Mouse (Mus musculus) adrenal gland, adult (tissue): Measurements from ENCODE around the gene Adprhl2.

Experiments used
- DNase-seq, 2 experiments: peaks; one replicate each; pipeline ENCODE4 v3.0.0; 2022 to 2023; ENCODE audit warnings: low spot score in 1 of 2; ENCODE audit not compliant: inconsistent age in 2 of 2

Gene Adprhl2

DNA sequence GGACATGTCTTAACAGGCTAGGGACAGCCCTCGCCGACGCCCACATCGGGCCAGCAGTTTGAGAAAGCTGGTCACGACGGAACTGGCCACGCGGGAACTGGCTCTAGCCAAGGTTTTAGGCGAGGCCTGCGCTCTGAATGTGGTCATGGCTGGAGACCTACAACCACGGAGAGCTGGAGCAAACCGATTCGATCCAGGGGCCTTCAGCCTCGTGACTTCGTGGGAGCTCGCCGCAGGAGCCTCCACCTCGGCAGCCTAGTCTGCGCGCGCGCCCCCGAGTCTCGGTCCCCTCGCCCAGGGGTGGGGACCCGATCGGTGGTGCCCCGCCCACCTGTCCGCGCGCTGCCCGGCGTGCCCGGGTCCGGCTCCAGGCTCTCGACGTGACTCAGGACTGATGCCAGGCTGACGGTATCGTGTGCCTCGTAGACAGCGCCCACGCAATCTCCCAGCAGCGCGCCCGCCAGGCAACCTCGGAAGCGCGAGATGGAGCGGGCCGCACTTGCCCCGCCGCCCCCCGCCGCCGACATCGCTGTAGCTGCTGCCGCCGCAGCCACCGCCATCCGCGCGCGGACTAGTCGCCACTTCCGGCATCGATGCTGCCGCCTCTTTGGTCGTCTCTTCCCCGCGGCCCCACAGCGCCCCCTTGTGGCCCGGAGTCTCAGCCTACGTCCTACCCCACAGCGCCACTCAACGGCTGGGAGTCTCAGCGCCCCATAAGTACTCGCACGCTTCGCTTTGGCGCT is at the start of gene Adprhl2:
TSS of gene Adprhl2 (minus strand) at position 593 of the 743 bp plus-strand sequence.
- DNase-seq: peak; percentile 97 to 100

DNA sequence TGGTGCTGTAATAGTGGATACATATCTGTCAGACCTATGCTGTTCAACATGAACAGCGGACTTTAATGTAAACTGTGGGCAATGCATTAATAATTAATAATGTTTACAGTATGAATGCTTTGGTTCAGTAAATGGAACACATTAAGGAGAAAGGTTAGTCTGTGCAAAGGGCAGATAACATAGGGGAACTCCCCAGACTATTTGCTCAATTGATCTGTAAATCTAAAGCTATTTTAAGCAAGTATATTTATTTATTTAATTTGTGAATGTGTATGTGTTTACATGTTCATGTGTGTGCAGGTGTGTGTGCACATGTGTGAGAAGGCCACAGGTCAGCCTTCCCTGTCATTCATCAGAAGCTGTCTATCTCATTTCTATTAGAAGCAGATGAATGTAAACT is 38.6 kb upstream of the Adprhl2 start:
- DNase-seq: no peak

DNA sequence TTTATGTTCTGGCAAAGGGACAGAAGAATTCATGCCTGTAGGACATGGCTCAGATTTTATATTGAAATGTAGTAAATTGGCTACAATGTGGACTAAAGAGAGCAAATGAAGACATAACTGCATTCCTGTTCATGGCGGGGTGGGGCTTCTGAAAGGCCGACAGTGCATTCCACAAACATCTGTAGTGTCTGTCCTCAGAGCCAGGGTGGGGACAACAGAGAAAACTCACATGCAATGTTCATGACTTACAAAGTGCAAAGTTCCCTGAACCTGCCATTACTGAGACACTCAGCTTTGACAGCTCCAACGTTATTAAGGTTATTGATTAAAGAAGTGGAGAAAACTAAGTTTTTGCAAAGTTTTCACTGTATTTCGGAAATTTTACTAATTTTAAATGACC is 21.9 kb upstream of the Adprhl2 start:
- DNase-seq: no peak

DNA sequence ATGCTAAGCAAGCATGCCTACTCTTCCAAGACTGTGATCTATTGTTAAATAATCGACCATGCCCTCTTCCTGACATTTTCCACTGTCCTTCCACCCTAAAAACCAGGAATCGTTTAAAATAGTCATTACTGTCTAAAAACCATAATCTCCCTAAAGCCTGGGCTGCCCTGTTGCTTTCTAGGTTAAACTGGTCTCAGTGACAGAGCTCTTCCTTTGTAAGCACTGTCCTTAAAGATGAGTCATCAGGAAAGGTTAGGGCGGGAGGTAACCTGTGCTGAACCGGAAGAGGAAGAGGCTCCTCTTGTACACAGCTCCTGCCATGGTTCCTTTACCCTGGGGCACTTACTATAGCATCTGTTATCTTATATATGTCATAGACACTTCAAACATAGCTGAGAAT is 18.0 kb upstream of the Adprhl2 start:
- no peak for DNase-seq

DNA sequence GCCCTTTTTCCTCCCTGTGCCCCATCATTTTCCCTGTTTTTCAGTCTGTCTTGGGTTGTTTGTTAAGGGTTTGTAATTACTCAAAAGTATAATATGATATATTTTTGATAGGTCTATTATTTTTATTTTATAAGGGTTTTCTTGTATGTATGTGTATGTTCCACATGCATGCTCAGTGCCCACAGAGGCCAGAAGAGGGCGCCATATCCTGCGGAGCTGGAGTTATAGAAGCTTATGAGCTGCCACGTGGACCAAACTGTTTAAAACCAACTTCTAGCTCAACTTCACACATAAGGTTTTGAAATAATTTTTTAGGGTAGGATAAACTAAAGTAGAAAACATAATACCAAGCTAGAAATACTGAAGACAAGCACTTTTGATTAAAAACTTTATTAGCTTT is 10.9 kb upstream of the Adprhl2 start:
- DNase-seq: no peak

DNA sequence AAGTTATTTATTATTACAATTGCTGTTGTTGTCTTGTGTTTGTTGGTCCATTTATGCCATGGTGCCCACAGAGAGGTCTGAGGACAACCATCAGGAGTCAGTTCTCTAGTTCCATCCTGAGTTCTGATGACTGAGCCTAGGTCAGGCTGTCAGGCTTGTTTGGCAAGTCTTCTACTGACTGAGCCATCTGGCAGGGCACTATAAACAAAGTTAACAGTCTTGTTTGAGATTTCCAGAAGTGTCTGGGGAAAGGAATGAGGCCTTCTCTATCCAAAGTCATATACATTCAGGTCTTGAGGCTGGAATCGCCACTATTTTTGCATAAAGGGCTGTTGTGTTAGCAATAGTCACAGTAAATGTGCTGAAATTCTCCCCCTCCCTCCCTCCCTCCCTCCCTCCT is 10.2 kb upstream of the Adprhl2 start:
- DNase-seq: no peak

DNA sequence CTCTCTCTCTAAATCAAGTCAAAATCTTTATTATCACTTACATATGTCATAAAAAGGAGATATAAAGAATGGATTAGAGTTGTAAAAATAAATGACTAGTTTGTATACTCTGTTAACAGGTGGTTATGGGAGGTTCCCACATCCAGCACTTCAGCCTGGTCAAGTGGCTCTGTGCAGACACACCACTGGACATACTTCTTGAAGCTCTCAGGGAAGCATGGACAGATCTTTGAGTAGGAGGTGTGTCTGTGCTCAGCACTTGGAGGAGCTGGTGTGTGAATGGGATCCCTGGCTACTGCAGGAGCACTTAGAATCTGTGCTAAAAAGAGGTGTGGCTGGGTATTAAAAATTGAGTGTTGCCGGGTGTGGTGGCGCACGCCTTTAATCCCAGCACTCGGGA is 8.8 kb upstream of the Adprhl2 start:
- DNase-seq: no peak

DNA sequence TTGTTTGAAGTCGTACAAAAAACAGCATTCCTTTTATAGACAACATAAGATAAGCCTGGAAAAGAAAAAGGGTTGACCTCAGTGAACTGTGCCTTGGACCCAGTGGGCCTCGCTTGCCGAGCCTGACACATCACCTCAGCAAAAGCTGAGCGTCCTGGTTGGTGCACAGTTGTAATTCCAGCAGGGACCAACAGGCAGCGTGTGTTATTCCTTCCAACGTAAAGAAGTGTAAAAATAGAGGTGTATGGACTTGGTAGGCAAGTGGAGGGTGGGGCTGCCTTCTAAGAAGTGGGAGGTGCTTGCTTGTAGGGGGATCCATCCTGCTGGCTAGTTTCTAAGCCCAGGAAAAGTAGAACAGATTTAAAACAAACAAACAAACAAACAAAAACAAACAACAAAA is 4.5 kb upstream of the Adprhl2 start:
- no peak for DNase-seq

DNA sequence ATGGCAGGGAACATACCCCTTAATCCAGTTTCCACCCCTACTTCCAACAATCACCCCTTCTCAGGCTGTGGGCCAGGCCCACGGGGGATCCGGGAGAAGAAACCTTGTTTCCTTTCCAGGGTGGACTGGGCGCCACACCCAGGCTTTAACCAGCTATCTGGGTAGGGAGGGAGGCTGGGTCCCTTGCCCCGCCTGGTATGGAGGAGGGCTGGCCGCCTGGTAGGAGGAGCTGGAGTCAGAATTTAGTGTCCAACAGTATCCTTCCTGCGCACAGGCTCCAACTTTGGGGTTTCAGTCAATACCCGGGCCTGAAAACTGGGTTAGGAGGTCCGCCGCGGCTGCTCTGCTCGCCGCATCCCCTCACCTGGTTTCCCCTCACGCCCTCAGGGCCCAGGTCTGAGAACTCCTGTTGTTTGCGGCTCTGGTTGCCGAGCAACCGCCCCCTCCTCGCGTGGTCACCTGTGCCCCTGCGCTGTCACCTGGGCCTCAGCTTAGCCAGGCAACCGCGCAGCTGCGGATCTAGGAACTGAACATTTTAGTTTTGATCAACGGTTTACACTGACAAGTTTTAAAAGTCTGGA is 3.9 kb upstream of the Adprhl2 start, which contains the start of gene Tekt2:
TSS of gene Tekt2 (minus strand) at position 408 of the 581 bp plus-strand sequence.
- peak in 1 of 2 experiments; percentile 43 for DNase-seq

DNA sequence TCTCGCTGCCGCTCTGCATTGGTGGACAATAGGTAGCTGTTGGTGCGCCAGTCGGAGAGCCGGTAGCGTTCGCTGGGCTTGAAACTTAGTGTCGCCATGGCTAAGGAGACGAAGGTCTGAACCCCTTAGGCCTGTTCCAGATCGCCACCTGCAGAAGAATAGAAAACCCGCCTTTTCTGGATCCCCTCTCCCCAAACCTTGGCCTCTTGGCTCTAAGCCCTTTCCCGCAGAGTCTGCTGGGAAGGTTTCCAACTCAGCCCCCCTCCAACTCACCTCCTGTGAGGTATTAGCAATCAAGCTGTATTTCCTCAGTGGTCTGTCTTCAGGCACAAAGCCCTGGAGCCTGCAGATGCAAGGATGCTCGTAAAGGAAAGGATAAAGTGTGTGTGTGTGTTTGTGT is 3.4 kb upstream of the Adprhl2 start:
- peak in 1 of 2 experiments; percentile 20 for DNase-seq

DNA sequence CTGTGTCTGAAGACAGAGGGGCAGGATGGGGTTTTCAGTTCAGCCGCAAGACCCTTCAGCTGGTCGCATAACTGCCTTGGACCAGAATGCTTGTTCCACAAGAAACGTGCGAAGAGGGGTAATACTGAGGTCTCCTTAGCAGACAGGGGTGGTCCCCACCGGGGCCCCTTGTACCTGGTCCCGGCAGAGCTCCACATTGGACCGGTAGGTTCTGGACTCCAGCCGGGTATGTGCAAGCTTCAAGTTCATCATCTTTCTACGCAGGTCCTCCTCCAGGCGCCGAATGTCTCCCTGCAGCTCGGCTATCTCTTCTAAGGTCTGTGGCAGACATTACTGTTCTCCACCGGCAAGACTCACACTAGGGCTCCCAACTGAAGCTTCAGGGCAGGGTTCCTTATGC is 1.1 kb upstream of the Adprhl2 start:
- DNase-seq: peak in 1 of 2 experiments; percentile 31

DNA sequence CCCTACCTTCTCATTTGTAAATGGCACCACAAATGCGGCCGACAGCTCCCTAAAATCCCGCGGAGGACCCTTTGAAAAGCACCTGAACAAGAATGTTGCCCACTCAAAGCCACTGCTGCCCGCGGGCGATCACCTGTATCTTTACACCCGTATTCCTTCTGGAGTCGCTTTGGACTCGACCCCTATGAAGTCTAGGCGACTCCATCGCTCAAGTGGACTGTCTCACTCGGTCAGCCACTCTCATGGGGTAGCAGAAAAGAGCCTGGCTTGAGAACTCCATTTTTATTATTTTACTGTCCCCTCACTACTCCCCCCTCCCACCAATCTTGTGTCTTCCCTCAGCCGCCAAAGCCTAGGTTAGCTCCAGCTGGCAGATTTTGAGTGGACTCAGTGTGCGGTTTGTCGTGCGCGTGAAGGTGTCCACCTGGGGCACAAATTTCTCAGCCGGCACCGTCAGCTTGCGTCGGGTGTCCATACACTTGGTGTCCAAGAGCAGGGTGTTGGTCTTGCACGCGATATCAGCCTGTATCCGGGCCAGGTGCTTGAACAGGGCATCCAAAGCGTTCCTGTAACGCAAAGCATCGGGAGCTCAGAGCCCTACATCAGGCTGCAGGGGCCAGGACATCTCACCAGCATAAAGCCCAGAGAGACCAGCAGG is 480 bp upstream of the Adprhl2 start:
- peak in 1 of 2 experiments; percentile 35 for DNase-seq

DNA sequence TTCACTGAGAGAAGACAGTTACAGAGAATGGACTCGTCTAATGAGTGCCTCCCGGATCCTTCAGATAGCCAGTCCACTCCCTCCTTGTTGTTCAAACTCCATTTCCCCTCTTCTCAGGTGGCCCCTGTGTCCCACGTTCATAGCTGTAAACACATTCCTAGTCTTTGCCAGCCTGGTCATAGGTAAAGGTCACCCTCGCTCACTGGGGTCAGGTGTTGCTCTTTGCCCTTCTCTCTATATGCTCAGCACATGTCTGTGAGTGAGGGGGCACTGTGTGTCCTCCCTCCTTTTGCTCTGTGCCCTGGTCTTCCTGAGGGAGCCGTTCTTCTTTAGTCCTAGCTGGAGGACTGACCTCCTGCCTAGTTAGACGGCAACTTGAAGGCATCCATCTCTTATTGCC is 1.7 kb downstream of the Adprhl2 start:
- DNase-seq: peak in 1 of 2 experiments; percentile 24

DNA sequence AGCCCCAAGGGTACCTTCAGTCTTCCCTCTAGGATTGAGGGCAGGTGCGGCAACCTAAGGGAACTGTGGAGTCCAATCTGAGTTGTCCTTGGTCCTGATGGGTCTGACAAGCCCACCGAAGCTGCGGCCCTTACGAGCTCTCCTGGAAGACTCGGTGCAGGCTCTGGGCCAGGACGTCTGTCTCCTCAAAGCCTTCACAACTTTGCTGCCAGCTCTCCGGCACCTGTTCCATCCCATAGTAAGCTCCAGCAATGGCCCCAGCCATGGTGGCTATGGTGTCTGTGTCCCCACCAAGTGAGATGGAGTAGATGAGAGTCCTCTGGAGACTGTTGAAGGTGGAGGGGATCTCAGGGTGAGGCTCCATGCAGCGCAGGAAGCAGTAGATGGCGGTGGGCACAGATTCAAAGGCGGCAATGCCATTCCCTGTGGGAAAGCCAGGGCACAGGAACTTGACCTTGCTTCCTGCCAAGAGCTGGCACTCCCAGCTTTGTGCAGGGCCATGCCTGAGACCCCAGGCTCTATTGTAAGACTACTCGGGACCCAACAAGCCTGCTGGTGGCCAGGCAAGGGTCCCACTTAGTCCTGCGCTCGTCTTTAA is 5.0 kb downstream of the Adprhl2 start:
- no peak for DNase-seq

DNA sequence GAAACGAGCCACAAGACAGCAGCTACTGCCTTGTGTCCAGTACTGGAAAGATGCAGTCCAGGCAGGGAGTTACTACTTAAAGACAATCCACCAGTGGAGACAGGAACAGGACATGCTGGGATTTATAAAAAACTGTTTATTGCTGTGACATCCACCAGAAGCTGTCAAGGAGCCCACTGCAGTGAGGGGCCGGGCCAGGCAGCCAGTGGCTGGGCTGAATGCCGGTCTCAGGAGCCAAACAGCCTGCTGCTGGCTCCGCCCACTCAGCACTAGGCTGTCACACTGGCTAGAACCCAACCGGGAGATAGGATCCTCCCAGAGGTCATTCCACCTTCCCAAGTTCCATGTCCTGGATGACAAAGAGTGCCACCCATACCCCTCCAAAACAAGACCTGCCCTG is 5.6 kb downstream of the Adprhl2 start:
- no peak for DNase-seq

DNA sequence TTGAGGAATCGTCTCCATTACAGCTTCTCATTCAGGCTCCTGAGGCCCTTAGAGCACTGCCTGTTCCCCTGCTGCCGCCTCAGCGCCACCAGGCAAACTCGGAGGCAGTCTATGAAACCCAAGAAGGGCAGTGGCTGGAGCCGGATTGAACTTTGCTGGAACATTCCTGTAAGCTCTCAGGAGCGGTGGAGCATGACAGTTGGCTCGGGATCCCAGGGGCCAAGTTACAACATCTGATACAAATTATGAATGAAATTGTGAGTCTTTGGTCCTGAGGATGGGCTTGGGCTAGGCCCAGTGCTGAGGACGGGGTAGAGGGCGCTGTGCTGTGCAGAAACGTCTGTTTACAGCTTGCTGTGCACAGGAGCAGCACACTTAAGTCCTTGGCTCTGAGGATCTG is 7.1 kb downstream of the Adprhl2 start:
- DNase-seq: no peak

DNA sequence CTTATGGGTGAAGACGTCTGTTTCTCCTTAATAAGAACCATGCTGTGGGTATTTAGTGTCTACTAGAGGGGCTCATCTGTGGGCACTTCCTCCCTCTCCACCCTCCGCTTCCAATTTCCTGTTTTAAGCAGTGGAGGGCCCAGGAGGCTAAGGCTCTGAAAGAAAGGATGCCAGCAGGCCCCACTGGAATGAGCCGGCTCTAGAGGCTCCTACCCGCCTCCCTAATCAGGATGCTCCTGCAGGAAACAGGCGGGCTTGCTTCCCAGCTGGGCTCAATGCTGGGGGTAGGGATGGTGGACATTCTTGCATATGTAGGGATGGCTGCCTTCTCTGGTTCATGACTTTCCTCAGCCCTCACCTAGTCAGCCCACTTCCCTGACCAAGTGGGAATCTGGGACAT is 8.3 kb downstream of the Adprhl2 start:
- DNase-seq: no peak

DNA sequence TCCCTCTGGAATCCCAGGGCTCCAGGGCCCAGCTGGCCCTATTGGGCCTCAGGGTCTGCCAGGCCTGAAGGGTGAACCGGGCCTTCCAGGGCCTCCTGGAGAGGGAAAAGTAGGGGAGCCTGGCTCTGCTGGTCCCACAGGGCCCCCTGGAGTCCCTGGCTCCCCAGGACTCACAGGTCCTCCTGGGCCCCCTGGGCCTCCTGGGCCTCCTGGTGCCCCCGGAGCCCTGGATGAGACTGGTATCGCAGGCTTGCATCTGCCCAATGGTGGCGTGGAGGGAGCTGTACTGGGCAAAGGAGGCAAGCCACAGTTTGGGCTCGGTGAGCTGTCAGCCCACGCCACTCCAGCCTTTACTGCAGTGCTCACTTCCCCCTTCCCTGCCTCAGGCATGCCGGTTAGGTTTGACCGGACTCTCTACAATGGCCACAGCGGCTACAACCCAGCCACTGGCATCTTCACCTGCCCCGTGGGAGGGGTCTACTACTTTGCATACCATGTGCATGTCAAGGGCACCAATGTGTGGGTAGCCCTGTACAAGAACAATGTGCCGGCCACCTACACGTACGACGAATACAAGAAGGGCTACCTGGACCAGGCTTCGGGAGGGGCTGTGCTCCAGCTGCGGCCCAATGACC is 9.8 kb downstream of the Adprhl2 start:
- no peak for DNase-seq

DNA sequence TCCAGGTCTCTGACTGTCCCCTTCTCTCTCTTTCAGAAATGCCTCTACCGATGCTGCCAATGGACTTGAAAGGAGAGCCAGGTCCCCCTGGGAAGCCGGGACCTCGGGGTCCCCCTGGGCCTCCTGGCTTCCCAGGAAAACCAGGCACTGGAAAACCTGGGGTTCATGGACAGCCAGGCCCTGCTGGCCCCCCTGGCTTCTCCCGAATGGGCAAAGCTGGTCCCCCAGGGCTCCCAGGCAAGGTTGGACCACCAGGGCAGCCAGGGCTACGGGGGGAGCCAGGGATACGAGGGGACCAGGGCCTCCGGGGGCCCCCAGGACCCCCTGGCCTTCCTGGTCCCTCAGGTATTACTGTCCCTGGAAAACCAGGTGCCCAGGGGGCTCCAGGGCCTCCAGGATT is 11.2 kb downstream of the Adprhl2 start:
- DNase-seq: no peak

DNA sequence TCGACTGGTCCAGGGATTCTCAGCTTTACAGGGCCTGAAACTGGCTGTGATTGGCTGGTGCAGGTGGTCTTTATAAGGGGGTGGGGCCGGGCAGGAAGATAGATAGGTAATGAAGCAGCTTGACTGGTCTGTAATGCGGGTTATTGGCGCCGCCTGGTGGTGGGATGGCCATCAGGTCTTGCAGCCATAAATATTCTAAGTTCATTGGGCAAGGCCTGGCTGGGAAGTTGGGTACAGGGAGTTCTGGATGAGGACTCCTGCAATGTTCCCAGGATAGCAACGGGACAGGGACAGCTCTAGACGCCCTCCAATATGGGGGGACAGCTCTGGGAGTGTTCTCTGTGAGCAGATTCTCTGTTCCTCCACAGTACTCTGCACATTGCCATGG is 11.6 kb downstream of the Adprhl2 start:
- peak; percentile 83 to 95 for DNase-seq

DNA sequence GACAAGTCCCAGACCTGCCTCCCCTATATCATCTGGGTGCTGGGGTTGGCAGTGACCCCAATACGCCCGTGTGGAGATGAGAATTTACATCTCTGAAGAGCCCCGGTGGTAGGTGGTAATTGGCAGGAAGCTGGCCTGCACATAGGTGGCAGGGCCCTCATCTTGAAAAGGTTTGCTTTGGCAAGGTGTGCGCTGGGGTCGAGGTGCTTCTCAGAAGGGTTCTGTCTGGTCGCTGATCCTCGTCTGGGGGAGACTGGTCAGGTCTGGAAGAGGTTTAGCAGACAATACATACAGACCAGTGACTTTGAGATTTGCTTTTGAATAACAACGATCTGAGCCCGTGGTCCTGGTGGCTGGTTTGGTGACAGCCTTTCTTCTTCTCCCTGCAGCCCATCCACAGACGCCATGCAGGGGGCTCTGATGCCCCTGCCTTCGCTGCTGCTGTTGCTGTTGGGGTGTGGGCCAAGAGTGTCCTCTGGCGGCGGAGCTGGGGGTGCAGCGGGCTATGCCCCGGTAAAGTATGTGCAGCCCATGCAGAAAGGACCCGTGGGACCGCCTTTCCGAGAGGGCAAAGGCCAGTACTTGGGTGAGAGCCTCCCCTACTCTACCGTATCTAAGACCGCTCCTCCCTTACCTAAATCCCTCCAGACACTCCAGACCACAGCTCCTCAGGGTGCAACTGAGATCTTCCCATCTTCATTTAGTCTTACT is 12.1 kb downstream of the Adprhl2 start:
- DNase-seq: peak in 1 of 2 experiments; percentile 31
